Mouse (Mus musculus) right cerebral cortex, postnatal 25 days (tissue): ENCODE measurements at regions not wholly inside any gene's neighbourhood (a gene's known extent, or its start where the extent isn't known, plus 50 kb on each side); places are given as distances from the start of the nearest gene placed in this dataset.

Experiments used
- DNase-seq: peaks from one replicate; pipeline ENCODE4 v3.0.0; 2022

GRCm38 (mm10) chr11:27280791-27281190 lies 687.0 kb upstream of the Vrk2 start:
- no peak for DNase-seq

GRCm38 (mm10) chr11:27264253-27264652 lies 670.5 kb upstream of the Vrk2 start:
- peak; percentile 35 for DNase-seq

GRCm38 (mm10) chr11:27258521-27258920 lies 664.7 kb upstream of the Vrk2 start:
- no peak for DNase-seq

- DNase-seq, result no peak
Observed at GRCm38 (mm10) chr11:27235884-27236283, 642.1 kb upstream of the Vrk2 start.

GRCm38 (mm10) chr11:27226454-27226853 lies 632.7 kb upstream of the Vrk2 start:
- DNase-seq, result no peak

- DNase-seq, result no peak
Observed at GRCm38 (mm10) chr11:27222436-27222835, 628.6 kb upstream of the Vrk2 start.

- DNase-seq, result no peak
Observed at GRCm38 (mm10) chr11:27221956-27222355, 628.2 kb upstream of the Vrk2 start.

- DNase-seq, result no peak
Observed at GRCm38 (mm10) chr11:27219715-27220699, 626.2 kb upstream of the Vrk2 start.

- no peak for DNase-seq
Observed at GRCm38 (mm10) chr11:27215752-27216151, 622.0 kb upstream of the Vrk2 start.

GRCm38 (mm10) chr11:27203330-27204214 lies 609.8 kb upstream of the Vrk2 start:
- no peak for DNase-seq

- DNase-seq, result no peak
Observed at GRCm38 (mm10) chr11:27184035-27184434, 590.2 kb upstream of the Vrk2 start.

GRCm38 (mm10) chr11:27183422-27183821 lies 589.6 kb upstream of the Vrk2 start:
- DNase-seq, result no peak

- DNase-seq, result no peak
Observed at GRCm38 (mm10) chr11:27160411-27160810, 566.6 kb upstream of the Vrk2 start.
